Mouse (Mus musculus): ENCODE results near the gene Fut2. TPM values are rescaled to one million over a fixed set of nuclear protein-coding genes. Genes with fewer than 3 reads are reported as not detected.
A peak's percentile ranks its signal among the peaks of the same experiment; 100 is the strongest.

Gene Fut2
- not detected in 2 replicates for total RNA-seq (2012; rRNA removed)
- total RNA-seq (2014; rRNA removed) = not detected in 2 replicates
- not detected in 2 replicates for polyA plus RNA-seq (2012; ENCODE audit: insufficient read length, low read depth)

- H3K4me3 ChIP-seq (replicated peaks in 1 of 3; ENCODE audit: low read depth in 2 of 3, low read length in 2 of 3, poor library complexity in 1 of 3) = no peak within 1 kb of the TSS
- H3K79me2 ChIP-seq (replicated peaks; ENCODE audit: control insufficient read depth, extremely low read depth, insufficient read depth, poor library complexity, severe bottlenecking) = no peaks in the 10 kb centered on the region
- H3K9me3 ChIP-seq (replicated peaks; ENCODE audit: low read length) = peaks cover 10% of the 10 kb centered on the region
- H3K27me3 ChIP-seq (replicated peaks) = peaks cover 1% of the 10 kb centered on the region
- dilution Hi-C loops (cut with MboI; ENCODE audit: extremely low pct_ligation_motif_present, extremely low pct_unique_long_range_greater_than_20kb, low sequenced_read_pairs) (no loop called here), in situ Hi-C loops (cut with MboI; ENCODE audit: low pct_ligation_motif_present, low pct_unique_long_range_greater_than_20kb, low sequenced_read_pairs) (no loop called here)
- DNase-seq (ENCODE audit: extremely low read depth) = no peak
- H3K4me1 ChIP-seq (ENCODE audit: control insufficient read depth in 1 of 2, insufficient read depth in 2 of 2) = peaks cover 0 to 7% of the 10 kb centered on the region in 2 experiments; a peak in 1 of 4 replicates
- H3K36me3 ChIP-seq (replicated peaks in 1 of 2; ENCODE audit: control insufficient read depth in 1 of 2, insufficient read depth in 1 of 2, low read length in 1 of 2) = no peaks in the 10 kb centered on the region
- H3K4me2 ChIP-seq (ENCODE audit: insufficient read depth, low read depth, poor library complexity, severe bottlenecking) = no peak within 1 kb of the TSS
- H3K9ac ChIP-seq (ENCODE audit: insufficient read depth, low read depth) = no peak within 1 kb of the TSS
- H3K27ac ChIP-seq (ENCODE audit: insufficient read depth, low read depth) = no peak within 1 kb of the TSS
- TF ChIP-seq GABPA (IDR thresholded peaks at IDR 0.05; ENCODE audit: insufficient replicate concordance, low read depth, low read length) = no peak
- TF ChIP-seq USF2 (conservative IDR thresholded peaks at IDR 0.05; ENCODE audit: low read depth, low read length) = no peak
- TF ChIP-seq JUN (IDR thresholded peaks at IDR 0.05; ENCODE audit: insufficient read depth, low read depth, low read length) = no peak
- no peak for TF ChIP-seq MAX (IDR thresholded peaks at IDR 0.05; ENCODE audit: low read length)
- no peak for TF ChIP-seq POLR2AphosphoS2 (IDR thresholded peaks at IDR 0.05; ENCODE audit: low read depth, low read length)
- no peak for TF ChIP-seq POLR2A (IDR thresholded peaks at IDR 0.05; ENCODE audit: low read depth, low read length)
- TF ChIP-seq MXI1 (IDR thresholded peaks at IDR 0.05; ENCODE audit: low read depth, low read length) = no peak
- TF ChIP-seq CHD1 (IDR thresholded peaks at IDR 0.05; ENCODE audit: low read depth, low read length) = no peak
- TF ChIP-seq ETS1 (conservative IDR thresholded peaks at IDR 0.05; ENCODE audit: low read depth, low read length) = no peak
- TF ChIP-seq HCFC1 (IDR thresholded peaks at IDR 0.05; ENCODE audit: low read depth, low read length) = no peak
- TF ChIP-seq JUND (conservative IDR thresholded peaks at IDR 0.05; ENCODE audit: low read depth, low read length) = no peak
- TF ChIP-seq KAT2A (IDR thresholded peaks at IDR 0.05; ENCODE audit: insufficient replicate concordance, low read length) = no peak
- TF ChIP-seq RAD21 (IDR thresholded peaks at IDR 0.05; ENCODE audit: low read depth, low read length) = no peak
- TF ChIP-seq EP300 (IDR thresholded peaks at IDR 0.05; ENCODE audit: low read length) = no peak
- TF ChIP-seq E2F4 (IDR thresholded peaks at IDR 0.05; ENCODE audit: insufficient replicate concordance, low read depth, low read length) = no peak
- no peak for TF ChIP-seq ZKSCAN1 (IDR thresholded peaks at IDR 0.05; ENCODE audit: borderline replicate concordance, low read depth, low read length)
- TF ChIP-seq ZMIZ1 (IDR thresholded peaks at IDR 0.05; ENCODE audit: low read depth, low read length) = no peak
- no peak for TF ChIP-seq ELF1 (IDR thresholded peaks at IDR 0.05; ENCODE audit: low read depth, low read length)
Measured at GRCm38 (mm10) chr7:45666161-45666560, at the start of gene Fut2. TSS of gene Fut2 (minus strand) at chr7:45666394.

- Histone ChIP-seq H3K36me3 (replicated peaks in 1 of 2; ENCODE audit: control insufficient read depth in 1 of 2, insufficient read depth in 1 of 2, low read length in 1 of 2) (peaks cover 45 to 65% of the 10 kb centered on the region in 2 experiments), H3K79me2 (replicated peaks; ENCODE audit: control insufficient read depth, extremely low read depth, insufficient read depth, poor library complexity, severe bottlenecking) (peaks cover 47% of the 10 kb centered on the region), H3K27me3 (replicated peaks) (no peaks in the 10 kb centered on the region), H3K9ac (ENCODE audit: insufficient read depth, low read depth) (peak within 1 kb of the TSS; percentile 91), H3K9me3 (replicated peaks; ENCODE audit: low read length) (no peaks in the 10 kb centered on the region), H3K4me1 (ENCODE audit: control insufficient read depth in 1 of 2, insufficient read depth in 2 of 2) (peaks cover 5 to 30% of the 10 kb centered on the region in 2 experiments; a peak in 3 of 4 replicates), H3K4me2 (ENCODE audit: insufficient read depth, low read depth, poor library complexity, severe bottlenecking) (peak within 1 kb of the TSS; percentile 89), H3K4me3 (replicated peaks in 1 of 3; ENCODE audit: low read depth in 2 of 3, low read length in 2 of 3, poor library complexity in 1 of 3) (peak within 1 kb of the TSS; percentile 84 to 100 (median 92)), H3K27ac (ENCODE audit: insufficient read depth, low read depth) (peak within 1 kb of the TSS; percentile 38)
- dilution Hi-C loops (cut with MboI; ENCODE audit: extremely low pct_ligation_motif_present, extremely low pct_unique_long_range_greater_than_20kb, low sequenced_read_pairs) = no loop called here
- DNase-seq (ENCODE audit: extremely low read depth) = peak; percentile 97
- in situ Hi-C loops (cut with MboI; ENCODE audit: low pct_ligation_motif_present, low pct_unique_long_range_greater_than_20kb, low sequenced_read_pairs) = no loop called here
- TF ChIP-seq RAD21 (IDR thresholded peaks at IDR 0.05; ENCODE audit: low read depth, low read length) (no peak), CHD1 (IDR thresholded peaks at IDR 0.05; ENCODE audit: low read depth, low read length) (0 out of 2 replicates have a peak, but pooled peaks have one; percentile 52), ZNF384 (IDR thresholded peaks at IDR 0.05; ENCODE audit: low read depth, low read length) (no peak), MAX (IDR thresholded peaks at IDR 0.05; ENCODE audit: low read length) (no peak; the same call in 1 of the 2 replicates), GABPA (IDR thresholded peaks at IDR 0.05; ENCODE audit: insufficient replicate concordance, low read depth, low read length) (no peak; the same call in 1 of the 2 replicates), SMC3 (IDR thresholded peaks at IDR 0.05; ENCODE audit: low read depth, low read length) (no peak), E2F4 (IDR thresholded peaks at IDR 0.05; ENCODE audit: insufficient replicate concordance, low read depth, low read length) (0 out of 2 replicates have a peak, but pooled peaks have one; percentile 28), CHD2 (IDR thresholded peaks at IDR 0.05; ENCODE audit: low read length) (peak; percentile 93), IRF4 (IDR thresholded peaks at IDR 0.05; ENCODE audit: low read depth, low read length) (peak; percentile 30; the same call in 1 of the 2 replicates), MAZ (IDR thresholded peaks at IDR 0.05; ENCODE audit: low read depth, low read length) (peak; percentile 83; the same call in 1 of the 2 replicates), CTCF (conservative IDR thresholded peaks at IDR 0.05 in 1 of 2, IDR thresholded peaks at IDR 0.05 in 1 of 2; ENCODE audit: low read depth in 2 of 2, low read length in 2 of 2) (no peak), MXI1 (IDR thresholded peaks at IDR 0.05; ENCODE audit: low read depth, low read length) (peak; percentile 79), POLR2A (IDR thresholded peaks at IDR 0.05; ENCODE audit: low read depth, low read length) (peak; percentile 76), ZC3H11A (IDR thresholded peaks at IDR 0.05; ENCODE audit: low read depth, low read length) (no peak), TBP (conservative IDR thresholded peaks at IDR 0.05; ENCODE audit: low read depth, low read length) (no peak), MYC (IDR thresholded peaks at IDR 0.05; ENCODE audit: low read depth, low read length) (0 out of 2 replicates have a peak, but pooled peaks have one; percentile 25), MEF2A (IDR thresholded peaks at IDR 0.05; ENCODE audit: borderline replicate concordance, low read depth, low read length) (no peak), HCFC1 (IDR thresholded peaks at IDR 0.05; ENCODE audit: low read depth, low read length) (peak; percentile 92), NELFE (IDR thresholded peaks at IDR 0.05; ENCODE audit: low read depth, low read length) (peak; percentile 62), ELF1 (IDR thresholded peaks at IDR 0.05; ENCODE audit: low read depth, low read length) (peak; percentile 77), ZKSCAN1 (IDR thresholded peaks at IDR 0.05; ENCODE audit: borderline replicate concordance, low read depth, low read length) (no peak)
Measured at GRCm38 (mm10) chr7:45715090-45715708, 49.0 kb upstream of the Fut2 start, which contains the start of gene Rpl18. TSS of gene Rpl18 (plus strand) at chr7:45715457.
